Mouse (Mus musculus): ENCODE results near the gene Gas7.

The Gas7 gene

DNA sequence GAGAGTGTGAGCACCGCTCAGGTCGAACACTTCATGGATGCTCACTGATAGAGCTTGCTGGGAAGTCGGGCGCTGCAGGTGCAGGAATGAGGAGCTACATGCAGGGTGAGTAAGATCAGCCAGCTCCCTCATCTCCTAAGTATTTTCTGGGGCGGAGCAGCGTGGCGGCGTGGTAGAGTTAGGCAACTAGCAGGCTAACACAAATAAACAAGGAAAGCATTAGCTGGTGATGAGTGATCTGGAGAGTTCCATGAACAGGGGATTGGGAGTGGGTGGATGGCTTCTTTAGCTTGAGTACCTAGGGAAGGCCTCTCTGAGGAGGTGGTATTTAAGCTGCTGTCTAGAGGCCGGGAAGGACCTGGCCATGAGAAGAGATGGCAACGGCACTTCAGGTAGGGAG, 77.5 kb downstream of the Gas7 start:
- DNase-seq (ENCODE audit: low read depth in 1 of 2, low spot score in 2 of 2), result no peak

GRCm38 (mm10) chr11:67533151-67533550, 77.9 kb downstream of the Gas7 start:
- no peak for DNase-seq (ENCODE audit: low read depth in 1 of 2, low spot score in 2 of 2)

- no peak for DNase-seq (ENCODE audit: low read depth in 1 of 2, low spot score in 2 of 2)
Observed at GRCm38 (mm10) chr11:67535703-67536102, 80.5 kb downstream of the Gas7 start.

GRCm38 (mm10) chr11:67536413-67536812, 81.2 kb downstream of the Gas7 start:
- DNase-seq (ENCODE audit: low read depth in 1 of 2, low spot score in 2 of 2), result no peak

- no peak for DNase-seq (ENCODE audit: low read depth in 1 of 2, low spot score in 2 of 2)
Observed at GRCm38 (mm10) chr11:67537353-67537752, 82.1 kb downstream of the Gas7 start.

DNA sequence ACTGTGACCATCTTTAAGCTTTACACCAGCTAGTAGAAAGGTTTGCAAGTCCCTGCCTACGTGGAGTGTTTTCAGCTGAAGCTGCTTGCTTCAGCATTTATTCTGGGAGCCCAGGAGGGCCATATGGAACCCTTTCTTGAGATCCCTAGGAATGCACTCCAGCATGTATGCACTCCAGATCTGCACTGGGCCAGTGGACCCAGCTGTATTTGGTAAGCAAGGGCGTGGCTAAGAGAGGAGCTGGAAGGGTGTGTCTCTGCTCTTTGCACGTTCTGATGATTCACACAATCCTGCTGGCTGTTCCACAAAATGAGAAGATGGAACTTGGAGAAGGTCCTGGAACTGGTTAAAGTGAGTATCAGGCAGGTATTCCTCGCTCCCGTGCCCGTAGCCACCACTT, 83.3 kb downstream of the Gas7 start:
- DNase-seq (ENCODE audit: low read depth in 1 of 2, low spot score in 2 of 2), result peak in 1 of 2 experiments; percentile 29

DNA sequence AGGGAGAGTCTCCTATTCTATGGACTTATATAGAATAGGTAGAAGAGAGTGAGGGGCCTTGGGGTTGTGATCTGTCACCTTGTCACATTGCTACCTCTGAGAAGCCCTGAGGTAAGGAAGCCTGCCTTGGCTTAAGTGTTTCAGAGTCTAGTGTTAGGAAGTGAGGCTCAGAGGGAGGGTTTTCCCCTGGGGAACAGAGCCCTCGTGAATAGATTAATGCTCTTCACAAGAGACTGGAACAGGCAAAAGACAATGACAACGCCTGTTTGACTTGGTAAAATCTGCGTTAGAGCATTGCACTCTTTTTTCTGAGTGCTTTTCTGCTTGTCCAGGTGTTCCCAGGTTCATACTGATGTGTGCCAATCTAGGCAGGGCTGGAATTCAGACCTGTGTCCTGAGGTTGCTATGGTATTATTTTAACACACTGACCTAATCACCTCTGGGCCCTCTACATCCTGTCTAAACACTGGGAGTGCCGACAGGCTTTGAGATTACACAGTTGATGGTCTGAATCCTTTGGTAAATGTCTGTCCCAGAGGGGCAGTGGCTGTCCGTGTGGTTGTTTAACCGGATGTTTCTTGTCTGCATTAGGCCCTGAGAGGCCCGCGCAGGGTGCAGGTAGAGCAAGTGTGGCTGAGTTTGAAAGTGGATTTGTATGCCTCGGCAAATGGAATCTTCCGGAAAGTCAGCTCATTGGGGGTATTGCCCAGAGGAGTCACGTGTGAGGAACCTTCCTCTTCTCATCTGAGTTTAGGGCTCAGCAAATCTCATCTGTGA, 89.6 kb downstream of the Gas7 start:
- no peak for DNase-seq (ENCODE audit: low read depth in 1 of 2, low spot score in 2 of 2)

DNA sequence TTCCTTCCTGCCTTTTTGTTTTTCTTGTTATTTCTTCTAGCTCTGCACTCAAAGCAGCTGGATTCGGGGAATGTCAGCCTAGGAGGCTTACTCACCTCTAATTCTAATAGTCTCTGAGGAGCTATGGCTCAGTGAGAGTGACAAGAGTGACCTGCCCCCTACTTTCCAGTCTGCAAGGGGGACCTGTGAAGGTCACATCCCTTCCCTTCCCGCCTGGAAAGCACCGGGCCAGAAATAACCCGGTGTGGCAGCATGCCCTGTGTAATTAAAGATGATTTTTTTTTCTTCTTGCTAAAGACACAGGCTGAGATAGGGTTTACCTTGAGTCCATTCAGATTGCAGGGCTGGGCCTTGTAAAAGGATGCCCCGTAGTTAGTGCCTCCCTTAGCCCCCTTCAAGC, 91.3 kb downstream of the Gas7 start:
- DNase-seq (ENCODE audit: low read depth in 1 of 2, low spot score in 2 of 2), result no peak

GRCm38 (mm10) chr11:67549306-67549705, 94.1 kb downstream of the Gas7 start:
- DNase-seq (ENCODE audit: low read depth in 1 of 2, low spot score in 2 of 2), result no peak

GRCm38 (mm10) chr11:67549762-67550488, 94.7 kb downstream of the Gas7 start:
- no peak for DNase-seq (ENCODE audit: low read depth in 1 of 2, low spot score in 2 of 2)

- DNase-seq (ENCODE audit: low read depth in 1 of 2, low spot score in 2 of 2), result no peak
Observed at GRCm38 (mm10) chr11:67552400-67552799, 97.2 kb downstream of the Gas7 start.

DNA sequence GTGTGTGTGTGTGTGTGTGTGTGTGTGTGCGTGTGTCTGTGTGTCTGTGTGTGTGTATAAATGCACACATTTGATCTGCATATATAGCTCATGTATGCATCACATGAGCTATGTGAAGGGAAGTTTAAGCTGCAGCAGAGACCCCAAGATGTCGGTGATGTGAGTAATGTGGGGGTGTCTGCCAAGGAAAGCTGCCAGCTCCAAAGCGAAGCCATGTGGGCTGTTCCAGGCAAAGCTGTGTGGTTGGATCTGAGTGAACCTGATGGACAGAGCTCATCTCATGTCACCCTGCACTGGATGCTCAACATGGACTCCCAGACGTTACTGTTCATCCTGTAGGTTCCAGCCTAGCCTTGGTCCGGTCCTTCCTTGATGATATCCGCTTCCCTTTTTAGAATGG, 99.0 kb downstream of the Gas7 start:
- DNase-seq (ENCODE audit: low read depth in 1 of 2, low spot score in 2 of 2), result no peak

DNA sequence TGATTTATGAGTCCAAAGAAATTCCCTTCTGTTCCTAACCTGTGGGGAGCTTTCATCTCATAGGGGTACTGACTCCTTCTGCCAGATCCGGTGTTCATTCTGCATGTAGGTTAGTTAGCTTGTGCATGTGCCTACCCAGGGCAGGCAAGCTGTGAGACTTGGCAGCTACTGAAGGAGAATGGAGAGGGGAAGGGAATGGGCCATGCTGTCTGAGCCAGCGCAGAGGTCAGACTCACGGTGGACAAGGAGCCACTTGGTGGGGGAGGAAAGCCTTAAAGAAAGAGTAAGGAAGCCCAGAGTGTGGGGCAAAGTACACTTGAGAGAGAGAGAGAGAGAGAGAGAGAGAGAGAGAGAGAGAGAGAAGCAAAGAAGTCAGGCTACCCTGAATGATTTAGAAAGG, 101.1 kb downstream of the Gas7 start:
- no peak for DNase-seq (ENCODE audit: low read depth in 1 of 2, low spot score in 2 of 2)

- no peak for DNase-seq (ENCODE audit: low read depth in 1 of 2, low spot score in 2 of 2)
Observed at GRCm38 (mm10) chr11:67558772-67559448, 103.7 kb downstream of the Gas7 start.

DNA sequence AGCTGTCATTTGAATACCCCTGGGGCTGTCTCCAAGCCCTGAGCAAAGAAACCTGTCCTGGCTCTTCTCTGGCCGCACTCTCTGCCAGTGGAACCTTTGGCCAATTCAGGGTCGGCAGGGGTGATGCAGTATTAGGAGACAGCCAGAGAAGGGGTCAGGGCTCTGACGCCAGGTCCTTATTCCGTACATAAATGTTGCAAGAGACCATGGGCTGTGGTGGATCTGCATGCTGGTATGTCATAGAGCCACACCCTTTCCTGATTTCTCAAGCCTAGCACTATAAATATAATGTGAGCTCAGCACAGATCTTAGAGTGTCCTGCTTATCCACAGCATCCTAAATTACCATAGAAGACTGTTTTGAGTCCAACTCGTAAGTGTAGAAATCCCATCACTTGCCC, 104.3 kb downstream of the Gas7 start:
- DNase-seq (ENCODE audit: low read depth in 1 of 2, low spot score in 2 of 2), result peak; percentile 70 to 75

GRCm38 (mm10) chr11:67561631-67562030, 106.4 kb downstream of the Gas7 start:
- no peak for DNase-seq (ENCODE audit: low read depth in 1 of 2, low spot score in 2 of 2)

DNA sequence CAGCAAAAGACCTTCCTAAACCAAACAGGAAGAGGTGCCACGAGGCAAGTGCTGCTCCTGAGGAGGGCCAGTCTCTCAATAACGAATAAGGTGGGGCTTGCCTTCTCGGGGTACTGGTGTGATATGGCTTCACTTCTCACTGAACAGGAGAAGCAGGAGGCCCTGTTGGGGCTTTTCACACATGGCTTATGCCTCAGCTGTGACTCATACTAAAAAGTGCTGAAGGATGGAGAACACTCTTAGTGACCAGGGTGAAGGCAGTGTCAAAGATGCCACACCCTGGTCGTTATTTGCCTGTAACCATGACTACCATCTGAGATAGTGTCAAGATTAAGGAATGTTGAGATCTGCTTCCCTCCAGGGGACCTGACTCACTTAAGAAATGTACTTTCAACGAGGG, 107.9 kb downstream of the Gas7 start:
- DNase-seq (ENCODE audit: low read depth in 1 of 2, low spot score in 2 of 2), result peak; percentile 61 to 64

GRCm38 (mm10) chr11:67564003-67564637, 108.9 kb downstream of the Gas7 start:
- DNase-seq (ENCODE audit: low read depth in 1 of 2, low spot score in 2 of 2), result peak; percentile 35 to 72

DNA sequence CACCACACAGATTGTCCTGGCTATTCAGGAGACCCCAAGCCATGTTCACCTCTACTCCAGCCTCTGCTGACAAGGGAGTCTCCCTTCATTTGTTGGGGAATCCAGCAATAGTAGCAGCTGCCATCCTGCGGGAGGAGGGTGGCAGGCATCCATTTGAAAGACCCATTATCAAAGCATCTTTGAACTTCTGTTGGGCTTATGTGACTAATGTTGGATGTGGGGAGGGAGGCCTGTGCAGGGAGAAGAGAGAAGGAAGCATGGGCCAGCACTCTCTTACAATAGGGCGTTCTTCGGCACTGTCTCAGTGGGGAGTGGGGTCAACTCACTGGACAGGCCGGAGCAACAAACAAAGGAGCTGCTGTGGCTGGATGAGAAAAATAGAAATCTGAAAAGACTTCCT, 110.3 kb downstream of the Gas7 start:
- DNase-seq (ENCODE audit: low read depth in 1 of 2, low spot score in 2 of 2), result no peak

DNA sequence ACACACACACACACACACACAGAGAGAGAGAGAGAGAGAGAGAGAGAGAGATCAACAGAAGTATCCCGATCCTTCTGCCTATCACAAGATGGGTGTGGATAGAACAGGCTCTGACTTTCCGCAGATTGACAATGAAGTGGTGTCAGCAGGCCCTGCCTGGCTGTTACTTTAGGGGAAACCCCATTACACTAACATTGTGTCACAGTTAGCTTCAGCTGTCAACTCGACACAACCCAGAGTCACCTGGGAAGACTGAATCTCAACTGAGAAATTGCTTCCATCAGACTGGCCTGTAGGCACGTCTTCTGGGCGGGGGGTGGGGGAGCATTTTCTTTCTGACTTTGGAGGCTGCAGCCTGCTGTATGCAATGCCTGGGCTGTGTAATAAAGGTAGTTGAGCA, 111.5 kb downstream of the Gas7 start:
- no peak for DNase-seq (ENCODE audit: low read depth in 1 of 2, low spot score in 2 of 2)

GRCm38 (mm10) chr11:67567184-67567583, 111.9 kb downstream of the Gas7 start:
- DNase-seq (ENCODE audit: low read depth in 1 of 2, low spot score in 2 of 2), result no peak

DNA sequence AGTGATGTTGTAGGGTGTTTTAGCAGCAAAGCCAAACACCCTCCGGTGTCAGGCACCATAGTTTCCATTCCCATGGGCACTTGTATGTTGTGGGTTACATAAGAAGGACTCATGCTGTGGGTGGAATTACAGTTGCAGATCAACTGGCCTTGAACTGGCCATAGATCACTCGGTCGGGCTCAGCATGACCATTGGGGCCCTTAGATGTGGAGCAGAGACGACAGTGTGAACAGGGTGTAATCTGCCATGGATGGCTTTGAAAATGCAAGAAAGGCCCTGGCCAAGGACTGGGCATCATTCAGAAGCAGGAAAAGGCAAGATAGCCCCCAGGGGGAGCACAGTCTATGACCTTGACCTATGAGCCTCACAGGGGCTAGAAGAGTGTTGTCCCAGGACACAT, 112.8 kb downstream of the Gas7 start:
- no peak for DNase-seq (ENCODE audit: low read depth in 1 of 2, low spot score in 2 of 2)

Measured in monocyte, adult 2 months (primary cell).